Mouse (Mus musculus): ENCODE data around the gene Rab8a. TPM values are rescaled to one million over a fixed set of nuclear protein-coding genes. Genes with fewer than 3 reads are reported as not detected.

Rab8a gene
- total RNA-seq, 2 experiments from 2014 or later, result 39.8 to 41.4 TPM

DNA sequence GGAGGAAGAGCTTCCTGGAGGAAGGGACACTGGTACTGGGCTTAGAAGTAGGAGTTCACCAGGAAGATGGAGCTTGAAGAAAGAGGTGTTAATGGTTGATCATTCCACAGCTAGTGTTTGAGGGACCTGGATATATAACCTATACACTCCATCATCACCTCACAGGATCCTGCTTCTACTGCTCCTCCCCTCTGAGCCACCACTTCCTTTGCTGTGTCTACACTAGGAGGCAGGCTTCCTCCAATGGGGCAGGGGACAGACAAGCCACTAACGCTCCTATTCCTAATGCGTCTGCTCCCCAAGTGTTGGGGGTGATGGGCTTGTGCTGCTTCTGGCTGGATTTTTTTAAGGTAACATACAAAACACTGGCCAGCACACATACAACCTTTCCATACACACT is 49.7 kb downstream of the Rab8a start:
- DNase-seq (ENCODE audit: low spot score in 2 of 2), result no peak

DNA sequence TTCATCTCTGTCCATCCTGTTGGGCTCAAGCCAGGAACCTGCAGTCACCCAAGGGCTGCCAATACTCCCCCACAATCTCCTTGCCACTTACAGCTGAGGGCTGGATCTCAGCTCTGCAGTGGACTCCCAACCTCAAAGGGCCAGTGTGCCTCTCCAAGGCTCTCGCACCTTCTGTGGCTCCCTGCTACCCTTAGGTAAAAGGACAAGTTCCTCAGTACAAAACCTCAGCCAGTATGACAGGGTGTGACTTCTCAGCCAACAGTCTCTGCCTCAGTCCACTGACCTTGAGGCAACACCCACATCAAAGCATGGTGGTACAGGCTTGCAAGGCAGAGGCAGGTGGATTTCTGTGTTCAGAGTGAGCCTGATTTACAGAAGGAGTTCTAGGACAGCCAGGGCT is 50.8 kb downstream of the Rab8a start:
- no peak for DNase-seq (ENCODE audit: low spot score in 2 of 2)

DNA sequence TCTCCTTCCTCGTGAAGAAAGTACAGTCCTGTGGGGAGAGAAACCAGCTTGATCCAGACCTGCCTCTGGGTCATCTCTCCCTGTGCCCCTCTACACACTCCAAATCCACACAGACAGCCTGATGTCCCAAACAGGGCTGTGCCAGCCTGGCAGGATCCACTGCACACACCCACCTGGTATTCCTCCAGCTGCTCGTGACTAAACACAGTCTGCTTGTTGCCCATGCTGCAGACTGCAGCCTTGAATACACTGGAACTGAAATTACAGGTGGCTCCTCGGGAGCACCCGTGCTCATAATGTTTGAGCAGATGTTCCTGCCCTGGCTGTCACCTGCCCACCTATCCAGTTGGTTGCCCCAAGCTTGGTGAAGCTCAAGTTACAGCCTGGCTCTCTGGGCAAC is 51.8 kb downstream of the Rab8a start, which contains the start of gene Cib3:
Gene Cib3 (minus strand): TSS at position 87 of the 400 bp plus-strand sequence.
- DNase-seq (ENCODE audit: low spot score in 2 of 2), result peak in 1 of 2 experiments; percentile 12

DNA sequence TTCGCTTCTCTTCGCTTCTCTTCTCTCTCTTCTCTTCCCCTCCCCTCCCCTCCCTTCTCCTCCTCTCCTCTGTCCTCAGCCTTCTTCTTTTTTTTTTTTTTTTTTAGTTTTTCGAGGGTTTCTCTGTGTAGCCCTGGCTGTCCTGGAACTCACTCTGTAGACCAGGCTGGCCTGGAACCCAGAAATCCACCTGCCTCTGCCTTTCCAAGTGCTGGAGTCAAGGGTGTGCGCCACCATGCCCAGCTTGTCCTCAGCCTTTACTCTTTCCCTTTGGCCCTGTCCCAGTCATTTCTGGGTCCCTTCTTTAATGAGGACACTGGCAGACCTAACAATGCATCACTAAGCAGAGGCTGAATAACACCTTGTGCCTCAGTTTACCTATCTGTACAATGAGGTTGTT is 52.5 kb downstream of the Rab8a start, which contains the start of gene Gm11034:
Gene Gm11034 (minus strand): TSS at position 101 of the 400 bp plus-strand sequence.
- DNase-seq (ENCODE audit: low spot score in 2 of 2), result no peak

DNA sequence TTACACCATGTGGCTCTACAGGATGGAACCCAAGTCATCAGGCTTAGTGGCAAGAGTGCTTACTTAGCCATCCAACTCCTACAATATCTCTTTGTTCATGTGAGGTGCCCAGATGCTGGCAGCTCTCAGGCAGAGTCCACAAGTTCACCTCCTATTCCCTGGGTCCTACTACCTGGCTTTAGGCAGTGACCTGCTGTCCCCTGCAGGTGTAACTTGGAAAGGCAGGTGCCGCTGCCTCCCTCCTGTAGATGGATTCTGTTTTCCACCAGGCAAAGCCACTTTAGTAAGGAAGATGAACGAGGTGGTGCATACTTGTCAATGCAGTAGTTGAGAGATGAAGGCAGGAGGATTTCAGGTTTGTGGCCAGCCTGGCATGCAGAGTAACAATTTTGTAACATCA is 54.1 kb downstream of the Rab8a start:
- DNase-seq (ENCODE audit: low spot score in 2 of 2), result no peak

DNA sequence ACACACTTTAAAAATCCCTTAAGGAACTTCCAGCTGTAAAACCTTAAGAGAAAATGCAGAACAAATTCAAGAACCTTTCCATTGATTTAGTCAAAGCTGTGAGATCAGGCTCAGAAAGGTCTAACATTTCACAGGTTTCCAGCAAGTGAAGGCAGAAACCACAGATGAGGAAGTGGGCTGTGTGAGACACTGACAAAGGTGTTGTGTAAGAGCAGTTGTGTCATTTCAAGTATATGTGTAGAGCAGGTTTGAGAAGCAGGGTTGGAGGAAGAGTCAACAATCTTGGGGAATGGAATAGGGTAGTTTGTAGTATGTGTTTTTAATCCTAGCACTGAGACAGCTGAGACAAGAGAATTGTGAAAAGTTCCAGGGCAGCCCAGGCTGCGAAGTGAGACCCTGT is 54.9 kb downstream of the Rab8a start:
- DNase-seq (ENCODE audit: low spot score in 2 of 2), result no peak

DNA sequence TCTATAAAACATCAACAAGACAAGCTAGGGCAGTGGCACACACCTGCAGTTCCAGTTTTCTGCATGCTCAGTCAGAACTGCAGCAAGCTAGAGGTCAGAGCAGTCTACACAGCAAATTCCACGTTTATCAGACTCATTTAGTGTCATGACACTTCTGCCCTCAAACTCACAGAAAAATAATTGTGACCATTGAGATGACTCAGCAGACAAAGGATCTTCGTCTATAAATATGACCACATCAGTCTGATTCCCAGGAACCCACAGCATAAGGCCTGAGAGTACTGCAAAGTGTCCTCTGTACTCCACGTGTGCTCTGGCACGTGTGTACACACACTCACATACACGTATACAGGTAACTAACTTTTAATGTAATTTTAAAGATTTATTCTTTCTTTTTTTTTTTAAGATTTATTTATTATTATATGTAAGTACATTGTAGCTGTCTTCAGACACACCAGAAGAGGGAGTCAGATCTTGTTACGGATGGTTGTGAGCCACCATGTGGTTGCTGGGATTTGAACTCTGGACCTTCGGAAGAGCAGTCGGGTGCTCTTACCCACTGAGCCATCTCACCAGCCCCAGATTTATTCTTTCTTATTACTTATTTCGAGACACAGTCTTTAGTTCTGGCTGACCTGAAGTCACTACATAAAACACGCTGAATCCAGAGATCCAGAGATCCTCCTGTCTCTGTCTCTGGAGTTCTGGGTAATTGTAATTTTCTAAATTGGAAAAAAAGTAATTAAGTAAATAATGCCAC is 58.0 kb downstream of the Rab8a start:
- DNase-seq (ENCODE audit: low spot score in 2 of 2), result no peak

DNA sequence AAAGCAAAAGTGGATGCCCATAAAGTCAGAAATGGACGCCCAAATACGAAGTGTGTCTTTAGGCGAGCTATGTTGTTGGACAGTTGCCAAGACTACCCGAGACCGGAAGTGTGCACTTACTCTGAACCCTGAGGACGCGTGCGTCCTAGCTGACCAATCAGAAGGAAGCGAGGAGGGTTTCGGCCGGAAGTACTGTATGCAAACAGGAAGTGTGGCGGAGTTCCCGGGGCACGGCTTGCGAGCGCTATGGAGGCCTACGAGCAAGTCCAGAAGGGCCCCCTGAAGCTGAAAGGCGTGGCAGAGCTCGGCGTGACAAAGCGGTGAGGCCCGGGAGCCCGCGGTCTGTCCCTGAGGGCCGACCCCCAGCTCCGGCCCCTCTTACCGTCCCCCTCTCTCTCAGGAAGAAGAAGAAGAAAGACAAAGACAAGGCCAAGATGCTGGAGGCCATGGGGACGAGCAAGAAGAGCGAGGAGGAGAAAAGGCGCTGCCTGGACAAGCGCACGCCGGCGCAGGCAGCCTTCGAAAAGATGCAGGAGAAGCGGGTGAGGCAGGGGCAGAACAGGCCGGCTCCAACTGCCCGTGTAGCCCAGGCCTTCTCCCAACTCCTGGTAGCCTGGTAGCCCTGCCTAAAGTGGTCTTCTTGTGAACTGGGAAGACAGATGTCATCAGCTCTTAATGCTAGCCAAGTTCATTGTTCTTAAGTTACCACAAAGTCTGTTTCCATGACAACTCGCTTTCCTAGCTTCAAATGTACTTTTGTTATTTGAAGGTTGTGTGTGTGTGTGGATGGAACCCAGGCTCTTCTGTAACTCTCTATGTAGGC is 58.8 kb downstream of the Rab8a start, which contains the start of gene Fam32a:
Gene Fam32a (plus strand): TSS at position 190 of the 823 bp plus-strand sequence.
- peak; percentile 83 to 93 for DNase-seq (ENCODE audit: low spot score in 2 of 2)

DNA sequence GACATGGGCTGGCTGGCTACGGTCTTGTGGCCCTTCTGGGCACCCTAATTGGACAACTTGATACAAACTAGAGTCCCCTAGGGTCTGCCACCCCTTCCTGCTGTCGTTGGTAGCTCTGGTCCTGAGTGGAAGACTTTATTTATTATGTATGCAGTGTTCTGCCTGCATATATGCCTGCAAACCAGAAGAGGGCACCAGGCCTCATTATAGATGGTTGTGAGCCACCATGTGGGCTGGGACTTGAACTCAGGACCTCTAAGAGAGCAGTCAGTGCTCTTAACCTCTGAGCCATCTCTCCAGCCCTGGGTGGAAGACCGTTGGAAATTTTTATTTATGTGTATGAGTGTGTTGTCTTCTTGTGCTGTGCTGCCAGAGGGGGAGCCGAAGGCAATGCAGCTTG is 59.8 kb downstream of the Rab8a start:
- DNase-seq (ENCODE audit: low spot score in 2 of 2), result no peak

DNA sequence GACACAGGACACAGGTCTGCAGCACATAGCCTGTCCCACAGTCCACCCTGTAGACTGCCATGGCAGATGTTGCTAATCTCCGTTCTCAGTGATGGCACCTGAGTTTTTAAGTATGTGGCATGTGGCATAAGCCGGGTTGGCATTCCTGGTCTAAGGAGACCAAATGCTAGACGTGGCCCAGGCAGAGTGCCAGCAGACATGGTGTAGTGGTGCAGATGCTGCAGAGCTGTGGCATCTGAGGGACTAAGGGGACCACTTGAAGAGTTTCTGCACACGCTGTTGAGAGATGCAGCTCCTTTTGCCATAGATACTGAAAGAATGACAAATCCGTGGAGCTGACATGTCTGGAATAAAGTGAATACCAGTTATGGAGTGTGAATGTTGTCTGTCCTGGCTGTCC is 61.7 kb downstream of the Rab8a start:
- DNase-seq (ENCODE audit: low spot score in 2 of 2), result no peak

Other genes with a start within 250 kb of the Rab8a start
- 10 to 100 TPM; 16.7 to 20.0 TPM for gene Zfp961, start 210.2 kb upstream of the Rab8a start, total RNA-seq (2021)
- gene Cyp4f18, start 151.6 kb upstream of the Rab8a start, total RNA-seq (2021), result not detected
- not detected for gene Olfr372, start 120.0 kb upstream of the Rab8a start, total RNA-seq (2021)
- gene Olfr373, start 78.0 kb upstream of the Rab8a start, total RNA-seq (2021), result not detected
- gene Olfr374, start 54.2 kb upstream of the Rab8a start, total RNA-seq (2021), result not detected
- gene Tpm4, start 26.2 kb upstream of the Rab8a start, total RNA-seq (2021), result 10 to 100 TPM; 24.9 to 26.6 TPM
- under 1 TPM in 1 of 2 experiments, not detected in 1; 0.25 TPM for gene Hsh2d, start 28.4 kb downstream of the Rab8a start, total RNA-seq (2021)
- gene Cib3, start 51.6 kb downstream of the Rab8a start, total RNA-seq (2021), result under 1 TPM in 1 of 2 experiments, not detected in 1; 0.47 TPM
- not detected for gene Gm11034, start 52.4 kb downstream of the Rab8a start, total RNA-seq (2021)
- gene Fam32a, start 58.5 kb downstream of the Rab8a start, total RNA-seq (2021), result 10 to 100 TPM; 64.2 to 70.1 TPM
- gene Ap1m1, start 78.8 kb downstream of the Rab8a start, total RNA-seq (2021), result 10 to 100 TPM; 84.2 to 87.4 TPM
- 1 to 10 TPM; 4.8 to 6.0 TPM for gene Gm10282, start 144.1 kb downstream of the Rab8a start, total RNA-seq (2021)
- 10 to 100 TPM; 20.1 to 22.2 TPM for gene Klf2, start 157.8 kb downstream of the Rab8a start, total RNA-seq (2021)